Mouse (Mus musculus): Measurements from ENCODE around the gene Gm7978. TPM values are rescaled to one million over a fixed set of nuclear protein-coding genes. Genes with fewer than 3 reads are reported as not detected.
"Not testable (repeated sequence)": the region's sequence is repeated elsewhere in the genome, so short reads cannot be mapped to it uniquely, and the experiment has no call there.

Gm7978 gene
- polyA plus RNA-seq (2014; fragmentation: Nextera tagmentation; extraction: Ambion mirVana) = not detected in 2 replicates

DNA sequence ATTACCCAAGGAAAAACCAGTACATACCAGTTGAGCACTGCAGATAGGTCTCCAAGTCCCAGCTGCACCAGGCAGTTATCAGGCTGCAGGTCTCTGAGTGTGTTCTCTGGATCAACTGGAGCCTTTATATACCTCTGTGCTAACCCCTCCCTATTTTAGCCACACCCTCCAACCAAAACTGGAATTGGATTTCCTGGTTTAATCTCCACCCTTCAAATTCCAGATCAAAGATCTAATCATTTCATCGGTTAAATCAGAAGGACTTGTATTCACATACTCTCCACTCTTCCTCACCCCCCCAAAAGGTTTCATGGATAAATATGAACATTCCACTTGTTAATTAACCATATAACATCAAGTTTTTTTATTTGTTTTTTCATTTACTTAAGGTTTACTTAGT lies at the start of gene Gm7978:
Gene Gm7978, minus strand, starts transcription at position 101 of the 400 bp plus-strand sequence.
- H3K4me1 ChIP-seq (ENCODE audit: control insufficient read depth, insufficient read depth, low read length); H3K9me3 ChIP-seq (ENCODE audit: control insufficient read depth, low read length); H3K36me3 ChIP-seq (ENCODE audit: control insufficient read depth, insufficient read depth, low read length); H3K27ac ChIP-seq (ENCODE audit: low read depth, low read length); H3K9ac ChIP-seq (ENCODE audit: low read depth, low read length); H3K4me2 ChIP-seq (replicated peaks; ENCODE audit: low read depth, low read length); ATAC-seq (ENCODE audit: low FRiP score, low TSS enrichment); H3K27me3 ChIP-seq (ENCODE audit: control insufficient read depth, insufficient read depth, low read length); H3K4me3 ChIP-seq (ENCODE audit: low read length): not testable (repeated sequence)
- WGBS = no CpG with 5 or more reads among the region's 1 CpGs

DNA sequence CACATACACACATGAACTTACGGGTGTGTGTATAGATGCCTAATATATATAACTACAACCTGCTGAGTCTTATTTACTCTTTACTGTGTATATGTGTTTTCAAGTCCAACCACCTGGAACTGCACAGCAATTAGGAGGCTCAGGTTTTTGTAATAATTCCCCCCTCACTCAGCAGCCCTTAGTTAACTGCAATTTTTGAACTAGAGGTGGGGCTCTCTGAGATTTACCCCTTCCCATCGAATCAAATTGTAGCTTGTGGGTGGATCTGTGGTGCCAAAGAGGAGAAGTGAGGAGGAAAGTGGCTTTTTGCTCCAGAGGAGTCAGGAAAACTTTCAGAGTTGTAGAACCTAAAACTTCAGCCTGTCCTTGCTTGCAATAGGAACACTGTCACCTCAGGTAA lies 39.7 kb upstream of the Gm7978 start, which contains the start of gene E330014E10Rik:
Gene E330014E10Rik, plus strand, starts transcription at position 301 of the 400 bp plus-strand sequence.
- ATAC-seq (ENCODE audit: low FRiP score, low TSS enrichment); H3K27me3 ChIP-seq (ENCODE audit: control insufficient read depth, insufficient read depth, low read length); H3K27ac ChIP-seq (ENCODE audit: low read depth, low read length); H3K36me3 ChIP-seq (ENCODE audit: control insufficient read depth, insufficient read depth, low read length); H3K4me2 ChIP-seq (replicated peaks; ENCODE audit: low read depth, low read length); H3K4me1 ChIP-seq (ENCODE audit: control insufficient read depth, insufficient read depth, low read length); H3K9ac ChIP-seq (ENCODE audit: low read depth, low read length); H3K9me3 ChIP-seq (ENCODE audit: control insufficient read depth, low read length); H3K4me3 ChIP-seq (ENCODE audit: low read length): not testable (repeated sequence)
- no CpG with 5 or more reads among the region's 2 CpGs for WGBS

DNA sequence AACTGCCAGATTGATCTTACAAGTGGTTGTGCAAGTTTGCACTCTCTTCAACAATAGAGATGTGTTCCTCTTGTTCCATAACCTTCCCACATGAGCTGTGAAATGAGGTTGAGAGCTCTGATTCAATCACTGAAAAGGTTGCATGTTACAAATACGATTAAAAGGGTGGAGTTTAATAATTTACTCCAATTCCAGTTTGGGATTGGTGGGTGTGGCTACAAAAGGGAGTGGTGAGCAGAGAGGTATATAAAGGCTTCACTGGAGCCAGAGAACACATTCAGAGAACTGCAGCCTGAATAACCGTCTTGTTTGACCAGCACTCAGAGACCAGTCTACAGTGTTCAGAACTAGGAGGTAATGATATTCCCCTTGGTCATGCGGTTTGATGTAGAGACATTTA lies 5.7 kb upstream of the Gm7978 start, which contains the start of gene Gm7982:
Gene Gm7982, plus strand, starts transcription at position 301 of the 400 bp plus-strand sequence.
- ATAC-seq (ENCODE audit: low FRiP score, low TSS enrichment); H3K4me3 ChIP-seq (ENCODE audit: low read length): not testable (repeated sequence)
- no CpG with 5 or more reads among the region's 3 CpGs for WGBS

More for the DNA sequence above, 5.7 kb upstream of the Gm7978 start, which contains the start of gene Gm7982:
- H3K27ac ChIP-seq (ENCODE audit: low read depth, low read length); H3K36me3 ChIP-seq (ENCODE audit: control insufficient read depth, insufficient read depth, low read length); H3K4me2 ChIP-seq (replicated peaks; ENCODE audit: low read depth, low read length); H3K9ac ChIP-seq (ENCODE audit: low read depth, low read length); H3K27me3 ChIP-seq (ENCODE audit: control insufficient read depth, insufficient read depth, low read length); H3K4me1 ChIP-seq (ENCODE audit: control insufficient read depth, insufficient read depth, low read length); H3K9me3 ChIP-seq (ENCODE audit: control insufficient read depth, low read length): not testable (repeated sequence)

Other genes with a start within 250 kb of the Gm7978 start
- not detected in 2 replicates for gene Gm3286, start 225.4 kb downstream of the Gm7978 start, polyA plus RNA-seq (2014; fragmentation: Nextera tagmentation; extraction: Ambion mirVana)
- not detected in 2 replicates for gene Gm7971, start 141.3 kb downstream of the Gm7978 start, polyA plus RNA-seq (2014; fragmentation: Nextera tagmentation; extraction: Ambion mirVana)
- not detected in 2 replicates for gene Gm7982, start 5.8 kb upstream of the Gm7978 start, polyA plus RNA-seq (2014; fragmentation: Nextera tagmentation; extraction: Ambion mirVana)
- gene E330014E10Rik, start 39.8 kb upstream of the Gm7978 start, polyA plus RNA-seq (2014; fragmentation: Nextera tagmentation; extraction: Ambion mirVana) = not detected in 2 replicates
- gene Cxcl13, start 220.8 kb upstream of the Gm7978 start, polyA plus RNA-seq (2014; fragmentation: Nextera tagmentation; extraction: Ambion mirVana) = 3.8 and 4.7 TPM in 2 replicates

All from kidney, embryonic 14.5 days (tissue).